Mouse (Mus musculus) monocyte, adult 5-6 weeks (primary cell): ENCODE results near the gene Crat. TPM values are rescaled to one million over a fixed set of nuclear protein-coding genes. Genes with fewer than 3 reads are reported as not detected.

Experiments used
- ATAC-seq: fragments of 153-309, 156-312 bp; replicated peaks from 2 replicates; pipeline ENCODE4 v1.8.0; 2017; ENCODE audit warnings: mild to moderate bottlenecking; ENCODE audit not compliant: low TSS enrichment, insufficient number of reproducible peaks, severe bottlenecking, poor library complexity, low FRiP score
- total RNA-seq: library from RNA; stranded (forward); fragments of 200-1000, 200-491, 200-594 nt; gene quantifications from 3 replicates; pipeline ENCODE4 v1.2.3, GENCODE M21; 2017

Gene Crat
- total RNA-seq, 1 experiment from 2014 or later: 6.8 TPM

DNA sequence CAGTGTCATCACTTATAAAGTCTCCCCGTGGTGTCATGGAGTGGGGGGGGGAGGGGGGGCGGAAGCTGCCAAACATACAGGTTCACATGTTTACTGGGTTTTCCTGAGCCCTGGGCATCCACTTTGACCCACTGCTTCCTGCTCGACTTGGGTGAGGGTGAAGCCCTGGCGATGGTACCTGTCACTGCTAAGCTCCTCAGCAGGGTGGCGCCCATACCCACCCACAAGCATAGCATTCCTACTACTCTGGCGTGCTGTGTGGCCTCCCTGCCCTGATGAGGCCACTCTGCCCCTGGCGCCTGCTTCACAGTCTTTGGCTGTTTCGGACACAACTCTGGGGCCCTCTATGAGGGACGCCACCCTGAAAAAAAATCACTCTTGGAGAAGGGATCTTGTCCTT, 58.7 kb downstream of the Crat start:
- ATAC-seq: no peak

DNA sequence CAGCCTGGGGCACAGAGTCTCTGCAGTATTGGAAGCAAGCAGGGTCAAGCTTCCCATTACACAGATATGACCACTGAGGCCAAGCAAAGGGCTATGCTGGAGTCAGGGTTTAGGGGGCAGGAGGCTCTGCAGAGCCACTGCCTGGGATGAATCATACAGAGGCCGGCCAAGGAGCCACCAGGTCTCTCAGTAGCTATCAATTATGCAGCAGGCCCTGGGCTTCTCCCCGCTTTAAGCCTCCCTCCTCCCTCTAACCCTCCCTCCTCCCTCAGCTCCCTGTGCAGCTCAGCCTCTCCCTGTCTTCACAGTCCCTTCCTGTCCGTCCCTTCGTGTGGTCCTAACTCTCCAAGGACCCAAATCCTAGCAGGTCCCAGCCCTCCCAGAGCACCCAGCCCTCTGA, 59.3 kb downstream of the Crat start:
- ATAC-seq: no peak

DNA sequence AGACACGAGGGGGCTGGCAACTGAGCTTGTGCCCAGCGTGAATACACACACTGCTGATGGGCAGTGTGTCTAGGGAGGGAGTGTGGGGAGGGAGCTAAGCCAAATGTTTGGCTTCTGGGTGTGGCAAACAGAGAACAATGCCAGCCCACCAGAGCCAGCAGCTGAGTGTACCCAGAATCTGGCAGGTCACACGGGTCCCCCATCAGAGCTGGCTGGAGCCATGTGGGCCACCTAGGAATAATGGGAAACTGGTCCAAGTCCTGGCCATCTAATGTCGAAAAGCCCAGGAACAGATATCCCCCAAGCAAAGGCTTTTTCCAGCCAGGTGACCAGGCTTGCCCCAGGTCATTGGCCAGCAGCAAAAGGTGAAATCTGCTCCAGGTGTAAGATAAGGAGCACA, 59.8 kb downstream of the Crat start:
- no peak for ATAC-seq

DNA sequence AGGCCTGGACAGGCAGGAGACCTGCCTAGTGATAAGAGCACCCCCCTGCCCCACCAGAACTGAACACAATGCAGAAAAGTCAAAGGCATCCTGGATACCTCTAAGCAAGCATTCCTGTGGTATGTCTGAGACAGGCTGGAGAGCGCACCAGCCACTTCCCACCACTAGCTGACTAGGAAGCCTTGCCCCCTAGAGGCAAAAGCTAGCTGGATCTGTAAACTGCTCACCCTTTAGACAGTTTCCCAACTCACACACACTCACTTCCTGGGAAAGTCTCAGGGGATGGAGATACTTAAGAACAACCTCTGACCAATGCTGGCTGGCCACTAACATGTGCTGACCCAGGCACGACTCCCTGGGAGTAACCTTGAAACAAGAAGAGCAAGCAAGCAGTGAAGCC, 64.5 kb downstream of the Crat start:
- ATAC-seq: no peak

Other genes with a start within 250 kb of the Crat start
- gene Endog, start 244.3 kb downstream of the Crat start, total RNA-seq: 2.9 to 7.7 TPM (median 3.3 TPM) in 3 replicates
- 5.2 to 12.6 TPM (median 8.4 TPM) in 3 replicates for gene Spout1, start 237.4 kb downstream of the Crat start, total RNA-seq
- 1.2 to 4.5 TPM (median 2.9 TPM) in 3 replicates for gene Kyat1, start 210.0 kb downstream of the Crat start, total RNA-seq
- 8.1 to 13.5 TPM (median 9.8 TPM) in 3 replicates for gene Lrrc8a, start 178.1 kb downstream of the Crat start, total RNA-seq
- 1.8 to 2.0 TPM in 2 of 3 replicates, not detected in the other for gene Gm28035, start 175.2 kb downstream of the Crat start, total RNA-seq
- 1.2 to 4.2 TPM (median 1.2 TPM) in 3 replicates for gene Phyhd1, start 149.6 kb downstream of the Crat start, total RNA-seq
- not detected in 3 replicates for gene Gm28038, start 134.8 kb downstream of the Crat start, total RNA-seq
- 9.3 to 14.3 TPM (median 11.0 TPM) in 3 replicates for gene Dolk, start 129.5 kb downstream of the Crat start, total RNA-seq
- 13.8 to 16.5 TPM (median 16.0 TPM) in 3 replicates for gene Nup188, start 129.4 kb downstream of the Crat start, total RNA-seq
- 34.7 to 65.9 TPM (median 40.3 TPM) in 3 replicates for gene Sh3glb2, start 56.5 kb downstream of the Crat start, total RNA-seq
- 6.9 to 14.1 TPM in 2 of 3 replicates, not detected in the other for gene Miga2, start 51.6 kb downstream of the Crat start, total RNA-seq
- 11.3 to 25.4 TPM (median 19.3 TPM) in 3 replicates for gene Dolpp1, start 23.6 kb downstream of the Crat start, total RNA-seq
- gene Ptpa, start 226 bp upstream of the Crat start, total RNA-seq: 23.0 to 45.8 TPM (median 34.5 TPM) in 3 replicates
- 0.29 to 1.8 TPM (median 1.7 TPM) in 3 replicates for gene Ier5l, start 58.4 kb upstream of the Crat start, total RNA-seq
- gene Cstad, start 179.2 kb upstream of the Crat start, total RNA-seq: 4.5 to 7.0 TPM in 2 of 3 replicates, not detected in the other